Mouse (Mus musculus): ENCODE results near the gene Rrp7a. TPM values are rescaled to one million over a fixed set of nuclear protein-coding genes. Genes with fewer than 3 reads are reported as not detected.
A peak's percentile ranks its signal among the peaks of the same experiment; 100 is the strongest.
"Not testable (repeated sequence)": the region's sequence is repeated elsewhere in the genome, so short reads cannot be mapped to it uniquely, and the experiment has no call there.

The Rrp7a gene
- total and polyA plus RNA-seq, 2 experiments from 2014 or later = 74.4 to 207 TPM

DNA sequence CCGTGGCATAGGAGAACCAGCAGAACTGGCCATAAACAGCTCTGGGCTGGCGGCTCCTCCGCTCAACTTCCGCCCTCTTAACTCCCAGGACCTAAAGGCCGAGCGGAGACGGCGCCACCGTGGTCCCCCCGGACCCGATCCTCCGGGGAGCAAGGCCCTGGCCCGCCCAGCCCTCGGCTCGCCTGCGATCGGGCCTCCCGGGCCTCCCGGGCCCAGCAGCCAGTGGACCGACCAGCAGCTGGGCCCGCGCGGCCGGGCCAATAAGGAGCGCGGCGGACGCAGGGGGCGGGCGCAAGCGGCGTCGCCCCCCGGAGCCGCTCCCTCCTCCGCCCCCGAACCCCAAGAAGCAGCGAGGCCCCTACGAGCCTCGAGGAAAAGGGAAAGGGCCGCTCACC lies 26.2 kb upstream of the Rrp7a start:
- peaks cover 11% of the 10 kb centered on the region for H3K36me3 ChIP-seq (ENCODE audit: insufficient read depth, low read length)
- H3K4me2 ChIP-seq (ENCODE audit: low read depth, low read length) = peak overlapping the region; percentile 87
- TF ChIP-seq CTCF (IDR thresholded peaks at IDR 0.05; ENCODE audit: low read depth) = no peak
- H3K27me3 ChIP-seq (ENCODE audit: insufficient read depth, low read length) = no peaks in the 10 kb centered on the region
- H3K4me1 ChIP-seq (ENCODE audit: insufficient read depth, low read length) = peaks cover 9% of the 10 kb centered on the region; the same call in 1 of the 2 replicates
- peak overlapping the region; percentile 99 for H3K27ac ChIP-seq
- H3K4me3 ChIP-seq (ENCODE audit: low read length) = peak overlapping the region; percentile 95
- H3K9ac ChIP-seq (replicated peaks; ENCODE audit: low read length) = peak overlapping the region; percentile 90
- no peaks in the 10 kb centered on the region for H3K9me3 ChIP-seq (ENCODE audit: low read length)
- DNase-seq (ENCODE audit: low spot score) (peak; percentile 83), ATAC-seq (peak; percentile 82)
- 0% methylated on average over 34 of the region's 41 CpGs for WGBS

DNA sequence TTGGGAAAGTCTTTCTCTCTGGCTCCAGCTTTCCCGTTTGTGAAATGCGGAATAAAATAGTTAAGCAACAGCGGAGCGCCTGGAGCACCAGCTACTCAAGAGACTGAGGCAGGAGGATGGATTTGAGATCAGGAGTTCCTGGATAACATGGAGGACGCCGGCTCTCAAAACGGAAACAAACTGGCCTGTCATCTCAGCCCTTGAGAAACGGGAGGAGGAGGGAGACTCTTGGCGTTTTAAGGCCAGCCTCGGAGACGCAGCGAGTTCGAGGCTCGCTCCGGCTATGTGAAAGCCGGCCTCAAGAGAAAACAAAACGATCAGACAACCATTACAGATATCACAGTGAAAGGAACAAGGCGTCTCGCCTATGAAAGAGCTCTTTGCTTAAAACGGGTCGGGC lies 25.8 kb upstream of the Rrp7a start:
- TF ChIP-seq CTCF (IDR thresholded peaks at IDR 0.05; ENCODE audit: low read depth) = no peak
- Histone ChIP-seq H3K4me3 (ENCODE audit: low read length) (peak overlapping the region; percentile 95), H3K9ac (replicated peaks; ENCODE audit: low read length) (peak overlapping the region; percentile 90), H3K4me2 (ENCODE audit: low read depth, low read length) (peak overlapping the region; percentile 87), H3K9me3 (ENCODE audit: low read length) (no peaks in the 10 kb centered on the region), H3K4me1 (ENCODE audit: insufficient read depth, low read length) (peaks cover 9% of the 10 kb centered on the region; the same call in 1 of the 2 replicates), H3K27me3 (ENCODE audit: insufficient read depth, low read length) (no peaks in the 10 kb centered on the region), H3K36me3 (ENCODE audit: insufficient read depth, low read length) (peaks cover 8% of the 10 kb centered on the region), H3K27ac (peak overlapping the region; percentile 99)
- 4% methylated on average over 21 of the region's 21 CpGs for whole genome bisulfite sequencing
- no peak for ATAC-seq
- DNase-seq (ENCODE audit: low spot score) = no peak

- peaks cover 9% of the 10 kb centered on the region for H3K4me1 ChIP-seq (ENCODE audit: insufficient read depth, low read length)
- H3K9me3 ChIP-seq (ENCODE audit: low read length) = no peaks in the 10 kb centered on the region
- DNase-seq (ENCODE audit: low spot score) (no peak), ATAC-seq (no peak)
- no peak overlapping the region for H3K27ac ChIP-seq
- 95% methylated on average over 6 of the region's 6 CpGs for WGBS
- H3K9ac ChIP-seq (replicated peaks; ENCODE audit: low read length) = no peak overlapping the region
- no peak overlapping the region for H3K4me3 ChIP-seq (ENCODE audit: low read length)
- H3K27me3 ChIP-seq (ENCODE audit: insufficient read depth, low read length) = no peaks in the 10 kb centered on the region
- peaks cover 4% of the 10 kb centered on the region; the same call in 1 of the 2 replicates for H3K36me3 ChIP-seq (ENCODE audit: insufficient read depth, low read length)
- TF ChIP-seq CTCF (IDR thresholded peaks at IDR 0.05; ENCODE audit: low read depth) = no peak
- no peak overlapping the region for H3K4me2 ChIP-seq (ENCODE audit: low read depth, low read length)
These were observed 22.9 kb upstream of the Rrp7a start for GRCm38 (mm10) chr15:83145541-83145940.

- WGBS = 15% methylated on average over 5 of the region's 5 CpGs
- H3K4me2 ChIP-seq (ENCODE audit: low read depth, low read length) = no peak overlapping the region
- H3K36me3 ChIP-seq (ENCODE audit: insufficient read depth, low read length) = peaks cover 7% of the 10 kb centered on the region; the same call in 1 of the 2 replicates
- no peak overlapping the region for H3K4me3 ChIP-seq (ENCODE audit: low read length)
- H3K27ac ChIP-seq = peak overlapping the region; percentile 45; the same call in 1 of the 2 replicates
- no peaks in the 10 kb centered on the region for H3K9me3 ChIP-seq (ENCODE audit: low read length)
- ATAC-seq = no peak
- H3K9ac ChIP-seq (replicated peaks; ENCODE audit: low read length) = 0 out of 2 replicates have a peak overlapping the region, but pooled peaks have one; percentile 5
- DNase-seq (ENCODE audit: low spot score) = peak; percentile 7
- H3K27me3 ChIP-seq (ENCODE audit: insufficient read depth, low read length) = no peaks in the 10 kb centered on the region
- TF ChIP-seq CTCF (IDR thresholded peaks at IDR 0.05; ENCODE audit: low read depth) = no peak
- peaks cover 2% of the 10 kb centered on the region for H3K4me1 ChIP-seq (ENCODE audit: insufficient read depth, low read length)
These were observed 20.3 kb upstream of the Rrp7a start for GRCm38 (mm10) chr15:83142861-83143260.

DNA sequence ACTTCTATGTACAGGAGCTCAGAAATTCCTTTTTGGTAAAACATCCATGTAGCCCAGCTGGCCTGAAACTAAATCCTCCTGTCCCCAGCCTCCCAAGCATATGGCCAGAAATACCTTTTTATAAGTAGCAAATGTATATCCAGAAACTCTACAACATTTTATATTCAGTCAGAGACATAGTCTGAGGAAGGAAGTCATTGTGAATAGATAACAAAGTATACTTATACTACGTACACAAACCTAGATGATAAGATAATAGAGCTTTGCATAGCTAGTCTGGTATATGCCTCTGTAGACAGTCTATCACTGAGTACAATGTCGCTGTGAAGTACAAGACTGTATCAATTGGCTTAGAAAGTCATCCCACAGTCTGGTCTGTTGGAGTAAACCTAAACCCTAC lies 13.1 kb upstream of the Rrp7a start:
- ATAC-seq (no peak), DNase-seq (ENCODE audit: low spot score) (no peak)
- H3K4me3 ChIP-seq (ENCODE audit: low read length) = no peak overlapping the region
- no peak for TF ChIP-seq CTCF (IDR thresholded peaks at IDR 0.05; ENCODE audit: low read depth)
- peaks cover 64% of the 10 kb centered on the region for H3K36me3 ChIP-seq (ENCODE audit: insufficient read depth, low read length)
- H3K27me3 ChIP-seq (ENCODE audit: insufficient read depth, low read length) = no peaks in the 10 kb centered on the region
- 87% methylated on average over 2 of the region's 2 CpGs for WGBS
- H3K9me3 ChIP-seq (ENCODE audit: low read length) = no peaks in the 10 kb centered on the region
- H3K4me1 ChIP-seq (ENCODE audit: insufficient read depth, low read length) = no peaks in the 10 kb centered on the region
- H3K27ac ChIP-seq = no peak overlapping the region
- H3K9ac ChIP-seq (replicated peaks; ENCODE audit: low read length) = no peak overlapping the region
- H3K4me2 ChIP-seq (ENCODE audit: low read depth, low read length) = no peak overlapping the region

DNA sequence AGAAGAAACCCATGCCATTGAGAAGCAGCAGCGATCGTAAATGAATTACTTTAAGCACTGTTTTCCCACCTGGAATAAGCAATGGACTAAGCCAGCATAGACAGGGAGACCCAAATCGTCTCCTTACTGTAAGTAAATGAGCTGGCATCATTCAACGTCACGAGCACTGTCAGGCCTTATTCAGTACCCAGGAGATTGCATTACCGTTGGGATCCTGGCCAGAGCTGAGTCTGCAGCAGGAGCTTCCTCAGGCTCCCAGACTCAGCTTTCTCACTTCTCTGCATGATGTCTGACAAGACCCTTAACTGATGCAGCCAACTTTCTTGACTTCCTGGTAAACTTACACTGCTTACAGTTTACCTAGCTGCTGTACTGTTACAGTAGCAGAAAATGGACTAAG lies 12.1 kb upstream of the Rrp7a start:
- 75% methylated on average over 6 of the region's 6 CpGs for whole genome bisulfite sequencing
- TF ChIP-seq CTCF (IDR thresholded peaks at IDR 0.05; ENCODE audit: low read depth) = no peak
- no peaks in the 10 kb centered on the region for H3K27me3 ChIP-seq (ENCODE audit: insufficient read depth, low read length)
- H3K4me3 ChIP-seq (ENCODE audit: low read length) = no peak overlapping the region
- no peak overlapping the region for H3K9ac ChIP-seq (replicated peaks; ENCODE audit: low read length)
- H3K4me1 ChIP-seq (ENCODE audit: insufficient read depth, low read length) = no peaks in the 10 kb centered on the region
- H3K4me2 ChIP-seq (ENCODE audit: low read depth, low read length) = no peak overlapping the region
- H3K27ac ChIP-seq = no peak overlapping the region
- no peak for DNase-seq (ENCODE audit: low spot score)
- H3K9me3 ChIP-seq (ENCODE audit: low read length) = no peaks in the 10 kb centered on the region
- no peak for ATAC-seq
- H3K36me3 ChIP-seq (ENCODE audit: insufficient read depth, low read length) = peaks cover 73% of the 10 kb centered on the region

GRCm38 (mm10) chr15:83129530-83130231 lies 7.1 kb upstream of the Rrp7a start:
- no peak overlapping the region for H3K27ac ChIP-seq
- H3K4me2 ChIP-seq (ENCODE audit: low read depth, low read length) = no peak overlapping the region
- H3K27me3 ChIP-seq (ENCODE audit: insufficient read depth, low read length) = no peaks in the 10 kb centered on the region
- 89% methylated on average over 7 of the region's 7 CpGs for WGBS
- TF ChIP-seq CTCF (IDR thresholded peaks at IDR 0.05; ENCODE audit: low read depth) = no peak
- no peak overlapping the region for H3K9ac ChIP-seq (replicated peaks; ENCODE audit: low read length)
- ATAC-seq = no peak
- no peaks in the 10 kb centered on the region for H3K9me3 ChIP-seq (ENCODE audit: low read length)
- H3K36me3 ChIP-seq (ENCODE audit: insufficient read depth, low read length) = peaks cover 83% of the 10 kb centered on the region
- DNase-seq (ENCODE audit: low spot score) = no peak
- no peak overlapping the region for H3K4me3 ChIP-seq (ENCODE audit: low read length)
- H3K4me1 ChIP-seq (ENCODE audit: insufficient read depth, low read length) = no peaks in the 10 kb centered on the region

GRCm38 (mm10) chr15:83127037-83127436 lies 4.4 kb upstream of the Rrp7a start:
- WGBS = 38% methylated on average over 3 of the region's 3 CpGs
- not testable (repeated sequence) for ATAC-seq; H3K4me1 ChIP-seq (ENCODE audit: insufficient read depth, low read length); H3K4me2 ChIP-seq (ENCODE audit: low read depth, low read length); H3K4me3 ChIP-seq (ENCODE audit: low read length); H3K27ac ChIP-seq; H3K9me3 ChIP-seq (ENCODE audit: low read length); H3K27me3 ChIP-seq (ENCODE audit: insufficient read depth, low read length); DNase-seq (ENCODE audit: low spot score); H3K9ac ChIP-seq (replicated peaks; ENCODE audit: low read length)
- H3K36me3 ChIP-seq (ENCODE audit: insufficient read depth, low read length) = peaks cover 64% of the 10 kb centered on the region
